Mouse (Mus musculus) lung, postnatal 36 days (tissue): ENCODE results near the gene Pde4c.

Experiments used
- DNase-seq: peaks from one replicate; pipeline ENCODE4 v3.0.0; 2022; ENCODE audit warnings: mixed read lengths

Pde4c gene

GRCm38 (mm10) chr8:70794215-70794614 is 70.7 kb downstream of the Pde4c start:
- no peak for DNase-seq

GRCm38 (mm10) chr8:70795370-70795769 is 71.8 kb downstream of the Pde4c start:
- no peak for DNase-seq

GRCm38 (mm10) chr8:70796403-70797080 is 73.0 kb downstream of the Pde4c start:
- no peak for DNase-seq

GRCm38 (mm10) chr8:70797081-70798070 is 73.9 kb downstream of the Pde4c start:
- peak; percentile 93 for DNase-seq

GRCm38 (mm10) chr8:70798281-70798680 is 74.8 kb downstream of the Pde4c start:
- DNase-seq: peak; percentile 56

- DNase-seq: no peak
Observed at GRCm38 (mm10) chr8:70800648-70801047, 77.1 kb downstream of the Pde4c start.
